Mouse (Mus musculus) CH12.LX (cell line): Measurements from ENCODE around the gene Dcpp1.
A peak's percentile ranks its signal among the peaks of the same experiment; 100 is the strongest.

Experiments
- CTCF ChIP-seq, 2 experiments: IDR thresholded peaks in 1 of 2; conservative IDR thresholded peaks in 1 of 2; 2 replicates each; pipeline ENCODE4 v1.5.1; 2011 to 2012; ENCODE audit warnings: low read depth in 2 of 2, low read length in 2 of 2, improper control_type of control experiment in 1 of 2, inconsistent platforms in 1 of 2, mild to moderate bottlenecking in 1 of 2, moderate library complexity in 1 of 2
- POLR2A ChIP-seq: IDR thresholded peaks from 2 replicates; pipeline ENCODE4 v1.6.1; 2011; ENCODE audit warnings: low read depth, mild to moderate bottlenecking, improper control_type of control experiment, low read length

DNA sequence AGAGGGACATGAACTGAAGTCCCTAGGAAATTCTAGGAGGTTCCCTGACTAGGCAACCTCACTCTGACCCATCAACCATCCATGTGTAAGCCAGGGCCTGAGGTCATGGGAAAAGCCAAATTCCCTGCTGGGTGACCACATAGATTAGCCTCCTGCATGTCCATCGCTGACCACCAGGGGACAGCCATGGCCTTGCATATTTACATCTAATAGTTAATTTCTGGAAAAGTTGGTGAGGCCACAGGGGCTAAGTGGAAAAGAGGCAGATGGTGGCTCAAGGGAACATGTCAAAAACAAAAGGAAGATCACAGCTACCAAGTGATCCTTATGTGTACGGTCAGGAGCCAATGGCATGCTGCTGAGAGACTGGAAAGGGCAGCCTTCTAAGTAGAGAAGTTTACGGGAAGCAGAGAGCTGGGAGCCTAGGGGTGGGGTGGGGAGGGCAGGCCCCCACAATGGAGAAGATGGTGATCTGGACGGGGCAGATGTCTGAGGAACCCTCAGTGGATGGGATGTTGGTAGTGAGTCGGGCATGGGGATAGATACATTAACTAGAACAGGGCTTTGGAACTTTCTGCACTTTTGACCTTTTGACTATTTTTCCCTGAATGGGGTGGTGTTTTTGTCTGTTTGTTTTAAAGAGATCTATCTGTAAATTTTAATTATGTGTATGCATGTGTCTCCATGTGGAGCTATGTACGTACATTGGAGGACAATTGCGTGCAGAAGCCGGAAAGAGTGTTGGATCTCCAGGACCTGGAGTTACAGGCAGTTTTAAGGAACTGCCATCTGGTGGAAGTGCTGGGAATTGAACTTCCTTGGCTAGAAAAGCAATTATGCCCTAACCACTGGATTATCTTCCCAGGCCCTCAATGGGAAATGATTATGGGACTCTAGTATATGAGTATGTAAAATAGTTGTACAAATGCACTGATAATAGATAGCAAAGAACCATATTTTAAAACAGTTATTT is 6.5 kb upstream of the Dcpp1 start:
- TF ChIP-seq CTCF (conservative IDR thresholded peaks at IDR 0.05 in 1 of 2, IDR thresholded peaks at IDR 0.05 in 1 of 2; ENCODE audit: low read depth in 2 of 2, low read length in 2 of 2) (peak; percentile 67 to 84), POLR2A (no peak)
